In the genomic region with DNA sequence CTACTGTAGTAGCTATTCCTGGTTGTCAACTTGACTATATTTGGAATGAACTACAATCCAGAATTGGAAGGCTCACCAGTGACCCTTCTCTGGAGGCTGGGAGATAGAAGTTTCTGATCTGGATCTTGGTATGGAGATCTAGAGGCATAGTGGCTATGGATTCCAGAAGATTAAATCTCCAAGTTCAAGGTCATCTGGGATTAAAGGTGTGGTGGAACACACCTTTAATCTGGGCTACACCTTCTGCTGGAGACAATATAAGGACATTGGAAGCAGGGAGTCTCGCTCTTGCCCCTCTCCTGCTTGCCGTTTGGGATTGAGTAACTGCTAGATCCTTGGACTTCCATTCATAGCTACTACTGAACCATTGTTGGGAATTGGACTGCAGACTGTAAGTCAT, we compare ENCODE assay signal across 8 mouse cellular contexts. TPM values are rescaled to one million over a fixed set of nuclear protein-coding genes. Genes with fewer than 3 reads are reported as not detected.
A peak's percentile ranks its signal among the peaks of the same experiment; 100 is the strongest.
DNase-seq lines count a peak whose midpoint lies in the region; ATAC-seq and TF ChIP-seq lines count a peak whose summit lies in the region.
"Not testable (repeated sequence)": the region's sequence is repeated elsewhere in the genome, so short reads cannot be mapped to it uniquely, and the experiment has no call there.

Gene Pnpla8 (plus strand): TSS at position 301 of the 400 bp plus-strand sequence.

- not testable (repeated sequence) for H3K27me3 ChIP-seq in ES-Bruce4 (ENCODE audit: control insufficient read depth, insufficient read depth, low read length, poor library complexity, severe bottlenecking); kidney, embryonic 14.5 days (ENCODE audit: control insufficient read depth, insufficient read depth, low read length); limb, embryonic 11.5 days (ENCODE audit: control insufficient read depth, insufficient read depth, low read length); megakaryocyte, embryonic 14.5 days (replicated peaks); small intestine, adult 2 months (ENCODE audit: control insufficient read depth, insufficient read depth, low read length)
- peaks cover 11% of the 10 kb centered on the region; the same call in 1 of the 2 replicates for H3K27me3 ChIP-seq in embryonic facial prominence, embryonic 10.5 days (replicated peaks; ENCODE audit: low read depth, poor library complexity, severe bottlenecking)

- peak within 1 kb of the TSS; percentile 99 for H3K9ac ChIP-seq in ES-Bruce4 (ENCODE audit: low read depth, poor library complexity, severe bottlenecking)
- H3K9ac ChIP-seq in kidney, embryonic 14.5 days (ENCODE audit: low read depth, low read length), result peak within 1 kb of the TSS; percentile 75
- H3K9ac ChIP-seq in limb, embryonic 11.5 days (ENCODE audit: low read length), result peak within 1 kb of the TSS; percentile 73

- whole genome bisulfite sequencing in embryonic facial prominence, embryonic 10.5 days, result 96% methylated on average over 2 of the region's 2 CpGs
- 93% methylated on average over 2 of the region's 2 CpGs for WGBS in kidney, embryonic 14.5 days
- 91% methylated on average over 2 of the region's 2 CpGs for WGBS in limb, embryonic 11.5 days
- 91% methylated on average over 2 of the region's 2 CpGs for WGBS in small intestine, adult 2 months

- not testable (repeated sequence) for H3K27ac ChIP-seq in ES-Bruce4 (ENCODE audit: insufficient read depth, low read length); kidney, embryonic 14.5 days (ENCODE audit: low read depth, low read length); limb, embryonic 11.5 days (replicated peaks; ENCODE audit: low read depth, low read length); small intestine, adult 2 months (ENCODE audit: insufficient read depth, low read depth, low read length)
- H3K27ac ChIP-seq in embryonic facial prominence, embryonic 10.5 days (replicated peaks), result peak within 1 kb of the TSS; percentile 83
- peak within 1 kb of the TSS; percentile 75 for H3K27ac ChIP-seq in gastrocnemius, adult 2 months

- not testable (repeated sequence) for TF ChIP-seq EP300 in ES-Bruce4 (IDR thresholded peaks at IDR 0.05; ENCODE audit: insufficient read depth, low read depth, low read length)

- H3K4me2 ChIP-seq in kidney, embryonic 14.5 days (replicated peaks; ENCODE audit: low read depth, low read length), result peak within 1 kb of the TSS; percentile 80
- peak within 1 kb of the TSS; percentile 73 for H3K4me2 ChIP-seq in limb, embryonic 11.5 days (ENCODE audit: low read depth, severe bottlenecking)

- DNase-seq in embryonic facial prominence, embryonic 10.5 days (ENCODE audit: low spot score); gastrocnemius, adult 2 months; heart, postnatal 10 days; limb, embryonic 11.5 days (ENCODE audit: low spot score): not testable (repeated sequence)

- not testable (repeated sequence) for H3K36me3 ChIP-seq in ES-Bruce4 (ENCODE audit: control insufficient read depth, insufficient read depth, low read length, poor library complexity, severe bottlenecking); embryonic facial prominence, embryonic 10.5 days (replicated peaks); kidney, embryonic 14.5 days (ENCODE audit: control insufficient read depth, insufficient read depth, low read length); limb, embryonic 11.5 days (ENCODE audit: control insufficient read depth, insufficient read depth, low read length); megakaryocyte, embryonic 14.5 days (replicated peaks; ENCODE audit: low read length); small intestine, adult 2 months (ENCODE audit: control insufficient read depth, insufficient read depth, low read length)

- H3K4me3 ChIP-seq in ES-Bruce4 (ENCODE audit: low read depth, low read length), result peak within 1 kb of the TSS; percentile 72
- H3K4me3 ChIP-seq in embryonic facial prominence, embryonic 10.5 days, result peak within 1 kb of the TSS; percentile 75
- peak within 1 kb of the TSS; percentile 86 for H3K4me3 ChIP-seq in gastrocnemius, adult 2 months
- peak within 1 kb of the TSS; percentile 68 for H3K4me3 ChIP-seq in kidney, embryonic 14.5 days (ENCODE audit: low read length)
- H3K4me3 ChIP-seq in limb, embryonic 11.5 days (ENCODE audit: low read depth, low read length), result peak within 1 kb of the TSS; percentile 54
- H3K4me3 ChIP-seq in megakaryocyte, embryonic 14.5 days (replicated peaks), result peak within 1 kb of the TSS; percentile 90
- H3K4me3 ChIP-seq in small intestine, adult 2 months (ENCODE audit: low read depth, low read length), result peak within 1 kb of the TSS; percentile 82

- TF ChIP-seq POLR2A in ES-Bruce4 (IDR thresholded peaks at IDR 0.05; ENCODE audit: insufficient read depth, low read length); small intestine, adult 2 months (IDR thresholded peaks at IDR 0.05; ENCODE audit: low read depth, low read length): not testable (repeated sequence)

- intact Hi-C loops in gastrocnemius, adult 2 months (cut with DNase I); heart, postnatal 10 days (cut with DNase I): not testable (repeated sequence)

- not testable (repeated sequence) for H3K9me3 ChIP-seq in ES-Bruce4 (replicated peaks; ENCODE audit: control insufficient read depth, insufficient read depth, low read length, poor library complexity, severe bottlenecking); embryonic facial prominence, embryonic 10.5 days; kidney, embryonic 14.5 days (ENCODE audit: control insufficient read depth, low read length); limb, embryonic 11.5 days (ENCODE audit: control insufficient read depth, low read length); megakaryocyte, embryonic 14.5 days

- TF ChIP-seq CTCF in ES-Bruce4 (IDR thresholded peaks at IDR 0.05; ENCODE audit: low read depth, low read length); gastrocnemius, adult 2 months (IDR thresholded peaks at IDR 0.05); small intestine, adult 2 months (IDR thresholded peaks at IDR 0.05; ENCODE audit: extremely low read depth, insufficient read length, insufficient replicate concordance, low read depth, low read length): not testable (repeated sequence)

- H3K4me1 ChIP-seq in ES-Bruce4 (ENCODE audit: control insufficient read depth, insufficient read depth, low read length); embryonic facial prominence, embryonic 10.5 days; kidney, embryonic 14.5 days (ENCODE audit: control insufficient read depth, insufficient read depth, low read length); limb, embryonic 11.5 days (ENCODE audit: control insufficient read depth, insufficient read depth, low read length); megakaryocyte, embryonic 14.5 days; small intestine, adult 2 months (ENCODE audit: control insufficient read depth, insufficient read depth, insufficient read length, low read length): not testable (repeated sequence)

- not testable (repeated sequence) for ATAC-seq in kidney, embryonic 14.5 days (ENCODE audit: low FRiP score, low TSS enrichment); limb, embryonic 11.5 days (ENCODE audit: insufficient number of reproducible peaks, low FRiP score, low TSS enrichment, low read depth)

RNA-seq across cellular contexts. Expression of gene Pnpla8, which starts in this region (rescaled TPM):
- polyA plus RNA-seq in ES-Bruce4 (2011; ENCODE audit: insufficient read depth, insufficient read length, low read depth, missing spikeins), result 66.1 and 69.5 TPM in 2 replicates
- polyA plus RNA-seq in embryonic facial prominence, embryonic 10.5 days (2016; fragmentation: Nextera tagmentation; extraction: Ambion mirVana), result 46.4 and 47.0 TPM in 2 replicates
- total RNA-seq in gastrocnemius, adult 2 months (2021), result 100 to 1,000 TPM; 138 to 172 TPM
- 100 to 1,000 TPM; 105 to 118 TPM for total RNA-seq in heart, postnatal 10 days (2021)
- polyA plus RNA-seq in kidney, embryonic 14.5 days (2014; fragmentation: Nextera tagmentation; extraction: Ambion mirVana), result 45.7 and 73.3 TPM in 2 replicates
- polyA plus RNA-seq in limb, embryonic 11.5 days (2014; fragmentation: Nextera tagmentation; extraction: Ambion mirVana), result 51.4 and 55.0 TPM in 2 replicates
- 10.1 TPM in 1 of 2 replicates, not detected in the other for polyA plus RNA-seq in megakaryocyte, embryonic 14.5 days (2012; ENCODE audit: insufficient read depth, low replicate concordance)
- polyA plus RNA-seq in small intestine, adult 2 months (2012; rRNA removed), result 2.8 and 3.8 TPM in 2 replicates
